Mouse (Mus musculus): ENCODE measurements around the gene Kazn. TPM values are rescaled to one million over a fixed set of nuclear protein-coding genes. Genes with fewer than 3 reads are reported as not detected.

Kazn gene
- total RNA-seq, 2 experiments from 2014 or later = 86.1 to 104 TPM

- intact Hi-C loops (cut with DNase I) = no loop called here
- DNase-seq (ENCODE audit: low spot score in 2 of 2) = no peak
Observed at GRCm38 (mm10) chr4:142212425-142212824, 26.8 kb downstream of the Kazn start.

DNA sequence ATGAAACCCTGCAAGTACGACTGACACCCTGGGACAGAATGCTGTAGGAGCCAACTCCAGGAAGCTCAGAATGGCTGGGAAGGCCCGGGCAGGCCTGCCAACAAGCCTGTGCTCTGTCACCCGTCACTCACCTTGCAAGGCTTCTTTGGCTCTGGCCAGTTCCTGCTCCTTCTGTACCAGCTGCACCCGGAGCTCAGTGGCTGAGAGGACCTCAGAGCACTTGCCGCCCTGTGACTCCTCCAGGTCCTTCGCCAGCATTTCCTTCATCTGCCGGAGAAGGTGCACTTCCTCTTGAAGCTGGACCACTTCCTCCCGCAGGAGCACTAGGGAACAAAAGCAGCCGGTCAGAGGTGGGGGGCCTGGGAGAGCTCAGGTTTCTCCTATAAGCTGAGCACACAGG, 29.3 kb downstream of the Kazn start:
- no peak for DNase-seq (ENCODE audit: low spot score in 2 of 2)
- intact Hi-C loops (cut with DNase I) = no loop called here

GRCm38 (mm10) chr4:142209476-142209875, 29.7 kb downstream of the Kazn start:
- intact Hi-C loops (cut with DNase I) = no loop called here
- DNase-seq (ENCODE audit: low spot score in 2 of 2) = no peak

- intact Hi-C loops (cut with DNase I) = no loop called here
- DNase-seq (ENCODE audit: low spot score in 2 of 2) = no peak
Observed at GRCm38 (mm10) chr4:142205693-142206092, 33.5 kb downstream of the Kazn start.

DNA sequence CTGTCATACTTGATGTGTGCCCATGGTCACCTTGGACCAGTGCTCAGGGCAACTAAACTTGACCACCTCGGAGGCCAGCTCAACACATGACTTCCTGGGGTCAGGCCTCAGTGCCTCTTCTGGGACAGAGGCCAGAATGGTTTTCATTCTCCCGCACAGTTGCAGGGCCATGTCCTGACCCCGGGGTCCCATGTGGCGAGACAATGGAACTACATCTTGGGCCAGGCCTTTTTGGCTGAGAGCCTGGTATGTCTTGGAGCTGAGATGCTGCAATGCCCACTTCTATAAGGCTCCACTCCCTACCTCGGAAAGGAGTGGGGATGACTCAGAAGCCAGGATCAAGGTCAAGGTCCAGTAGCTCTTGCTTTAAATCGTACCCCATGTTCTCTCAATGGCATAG, 42.6 kb downstream of the Kazn start:
- intact Hi-C loops (cut with DNase I) = no loop called here

GRCm38 (mm10) chr4:142193780-142194179, 45.4 kb downstream of the Kazn start:
- DNase-seq (ENCODE audit: low spot score in 2 of 2) = no peak
- intact Hi-C loops (cut with DNase I) = no loop called here

More for the DNA sequence above, 42.6 kb downstream of the Kazn start:
- DNase-seq (ENCODE audit: low spot score in 2 of 2) = no peak

GRCm38 (mm10) chr4:142193151-142193578, 46.0 kb downstream of the Kazn start:
- intact Hi-C loops (cut with DNase I) = no loop called here
- no peak for DNase-seq (ENCODE audit: low spot score in 2 of 2)

- intact Hi-C loops (cut with DNase I) = no loop called here
- peak in 1 of 2 experiments; percentile 33 for DNase-seq (ENCODE audit: low spot score in 2 of 2)
Observed at GRCm38 (mm10) chr4:142189960-142190359, 49.2 kb downstream of the Kazn start.

DNA sequence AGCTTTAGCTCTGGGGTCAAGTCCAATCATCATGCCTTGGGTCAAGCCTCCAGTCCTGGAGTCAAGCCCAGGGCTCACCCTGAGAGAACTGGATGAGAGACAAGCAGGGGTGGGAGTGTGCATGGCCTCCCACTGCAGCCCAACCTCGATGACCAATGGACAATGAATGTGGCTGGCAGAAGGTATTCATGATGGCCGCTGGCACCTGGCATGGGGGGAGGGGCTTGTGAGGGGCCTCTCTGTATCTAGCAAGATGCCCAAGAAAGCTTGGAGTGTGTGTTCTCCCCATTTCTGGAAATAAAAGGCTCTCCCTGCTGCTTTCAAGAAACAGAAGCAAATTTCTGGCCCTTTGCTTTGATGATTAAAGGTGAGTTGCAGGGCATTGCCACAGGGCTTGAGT, 50.7 kb downstream of the Kazn start:
- no peak for DNase-seq (ENCODE audit: low spot score in 2 of 2)
- intact Hi-C loops (cut with DNase I) = no loop called here

DNA sequence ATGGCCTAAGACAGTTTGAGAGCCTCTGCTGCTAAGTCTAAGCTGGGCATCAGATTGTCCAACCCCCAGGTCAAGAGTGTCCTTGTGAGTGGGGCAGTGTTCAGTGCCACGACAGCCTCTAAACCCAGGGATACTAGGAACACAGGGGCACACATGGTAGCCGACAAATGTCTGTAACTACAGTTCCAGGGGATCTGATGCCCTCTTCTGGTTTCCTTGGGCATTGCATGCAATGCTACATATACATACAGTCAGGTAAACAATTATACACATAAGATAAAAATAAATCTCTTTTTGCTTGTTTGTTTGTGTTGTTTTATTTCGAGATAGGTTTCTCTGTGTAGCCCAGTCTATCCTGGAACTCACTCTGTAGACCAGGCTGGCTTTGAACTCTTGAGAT, 53.0 kb downstream of the Kazn start:
- no peak for DNase-seq (ENCODE audit: low spot score in 2 of 2)
- intact Hi-C loops (cut with DNase I) = no loop called here

GRCm38 (mm10) chr4:142185533-142185900, 53.7 kb downstream of the Kazn start:
- no peak for DNase-seq (ENCODE audit: low spot score in 2 of 2)
- intact Hi-C loops (cut with DNase I) = no loop called here

DNA sequence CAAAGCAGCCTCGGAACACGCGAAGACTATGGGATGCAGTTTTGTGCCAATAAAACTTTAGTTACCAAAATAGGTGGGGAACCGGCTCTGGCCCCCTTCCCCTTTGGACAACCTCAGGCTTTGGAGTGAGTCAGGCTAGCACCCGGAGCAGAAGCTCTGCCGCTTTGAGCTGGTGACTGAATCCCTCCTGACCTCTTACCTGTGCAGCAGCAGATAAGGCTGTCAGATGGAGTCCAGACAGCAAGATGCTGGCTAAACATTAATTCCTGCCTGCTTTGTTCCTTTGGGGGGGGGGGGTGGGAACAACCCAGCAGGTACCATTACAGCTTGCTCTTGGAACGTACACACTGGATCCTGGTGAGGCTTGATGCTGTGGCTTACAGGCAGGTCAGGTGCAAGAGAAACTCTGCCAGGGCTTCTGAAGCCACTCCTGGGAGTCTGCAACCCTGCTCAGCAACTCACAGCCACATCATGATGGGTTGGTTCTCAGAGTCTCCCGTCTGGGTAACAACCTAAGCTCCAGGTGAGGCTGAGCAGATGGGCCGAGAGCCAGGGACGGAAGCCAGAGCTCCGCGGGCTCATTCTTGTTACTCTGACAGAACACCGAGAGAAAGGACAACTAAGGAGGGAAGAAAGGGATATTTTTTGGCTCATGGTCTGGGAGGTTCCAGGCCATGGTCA, 54.2 kb downstream of the Kazn start:
- no peak for DNase-seq (ENCODE audit: low spot score in 2 of 2)
- intact Hi-C loops (cut with DNase I) = no loop called here

- DNase-seq (ENCODE audit: low spot score in 2 of 2) = no peak
- intact Hi-C loops (cut with DNase I) = no loop called here
Observed at GRCm38 (mm10) chr4:142183591-142183990, 55.6 kb downstream of the Kazn start.

- no peak for DNase-seq (ENCODE audit: low spot score in 2 of 2)
- intact Hi-C loops (cut with DNase I) = no loop called here
Observed at GRCm38 (mm10) chr4:142183015-142183414, 56.2 kb downstream of the Kazn start.

- no peak for DNase-seq (ENCODE audit: low spot score in 2 of 2)
- intact Hi-C loops (cut with DNase I) = no loop called here
Observed at GRCm38 (mm10) chr4:142181646-142182045, 57.6 kb downstream of the Kazn start.

- intact Hi-C loops (cut with DNase I) = no loop called here
- no peak for DNase-seq (ENCODE audit: low spot score in 2 of 2)
Observed at GRCm38 (mm10) chr4:142180874-142181273, 58.3 kb downstream of the Kazn start.

DNA sequence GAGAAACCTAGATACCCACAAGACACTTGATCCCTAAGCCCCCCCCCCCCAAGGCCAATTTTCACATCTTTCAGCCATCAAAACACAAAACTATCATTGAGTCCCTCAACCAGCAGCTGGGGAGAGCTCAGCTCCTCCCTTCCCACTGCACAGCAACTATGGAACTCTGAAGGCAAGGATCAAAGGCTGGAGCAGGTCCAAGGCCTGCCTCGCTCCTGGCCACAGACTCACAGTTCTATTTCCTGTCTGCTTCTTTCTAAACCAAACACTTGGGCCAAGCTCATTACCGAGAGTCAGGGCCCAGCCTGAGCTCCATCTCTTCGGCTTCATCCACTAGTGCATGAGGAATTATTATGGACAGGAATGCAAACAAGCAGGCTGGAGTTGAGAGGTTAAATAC, 58.9 kb downstream of the Kazn start:
- intact Hi-C loops (cut with DNase I) = no loop called here

DNA sequence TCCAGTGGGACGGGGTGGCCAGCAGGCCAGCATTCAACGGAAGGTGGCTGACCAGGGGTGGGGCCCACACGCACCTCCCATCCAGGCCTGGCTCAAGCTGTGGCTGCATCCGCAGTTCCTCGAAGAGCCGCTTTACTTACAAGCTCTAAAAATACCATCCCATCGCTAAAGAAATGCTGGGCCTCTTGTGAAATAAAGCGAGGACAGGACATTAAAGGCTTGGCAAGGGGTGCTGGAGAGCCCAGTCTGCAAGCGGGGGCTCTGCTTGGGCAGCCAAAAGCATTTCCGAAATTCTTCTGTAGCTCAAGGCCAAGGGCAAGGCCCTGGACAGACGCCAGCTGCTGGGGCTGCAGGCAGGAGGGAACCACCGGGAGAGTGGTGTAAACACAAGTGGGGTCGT, 59.7 kb downstream of the Kazn start:
- peak in 1 of 2 experiments; percentile 37 for DNase-seq (ENCODE audit: low spot score in 2 of 2)
- intact Hi-C loops (cut with DNase I) = no loop called here

More for the DNA sequence above, 58.9 kb downstream of the Kazn start:
- peak; percentile 50 to 74 for DNase-seq (ENCODE audit: low spot score in 2 of 2)

GRCm38 (mm10) chr4:142176732-142177131, 62.5 kb downstream of the Kazn start:
- no peak for DNase-seq (ENCODE audit: low spot score in 2 of 2)
- intact Hi-C loops (cut with DNase I) = no loop called here

GRCm38 (mm10) chr4:142173981-142174485, 65.2 kb downstream of the Kazn start:
- intact Hi-C loops (cut with DNase I) = no loop called here
- DNase-seq (ENCODE audit: low spot score in 2 of 2) = no peak

GRCm38 (mm10) chr4:142172942-142173341, 66.3 kb downstream of the Kazn start:
- no peak for DNase-seq (ENCODE audit: low spot score in 2 of 2)
- intact Hi-C loops (cut with DNase I) = no loop called here
